Mouse (Mus musculus): ENCODE results near the gene Fsip1. TPM values are rescaled to one million over a fixed set of nuclear protein-coding genes. Genes with fewer than 3 reads are reported as not detected.

The Fsip1 gene
- polyA plus RNA-seq, 1 experiment from 2014 or later = 0.49 TPM

DNA sequence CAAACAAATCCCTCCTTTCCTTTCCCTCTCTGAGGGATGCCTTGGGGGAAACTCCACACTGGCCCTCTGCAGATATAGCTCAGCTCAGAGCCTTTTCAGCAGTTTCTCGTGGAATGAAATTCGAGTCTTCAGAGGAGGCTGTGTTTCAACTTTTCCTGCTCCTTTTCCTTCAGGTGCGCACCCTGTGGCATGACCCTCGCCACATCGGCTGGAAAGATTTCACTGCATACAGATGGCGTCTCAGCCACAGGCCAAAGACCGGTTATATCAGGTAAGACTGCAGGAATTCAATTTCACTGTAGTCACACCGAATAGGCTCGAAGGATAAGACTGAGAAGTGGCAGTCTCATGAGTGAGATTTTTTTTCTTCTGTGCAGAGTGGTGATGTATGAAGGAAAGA is 133.0 kb downstream of the Fsip1 start:
- no peaks in the 10 kb centered on the region for H3K9me3 ChIP-seq (ENCODE audit: control insufficient read depth, low read length)
- 89% methylated on average over 9 of the region's 9 CpGs for WGBS
- H3K4me2 ChIP-seq (ENCODE audit: low read length) = no peak overlapping the region
- H3K4me1 ChIP-seq (replicated peaks; ENCODE audit: control insufficient read depth, insufficient read depth, low read length) = no peaks in the 10 kb centered on the region
- H3K27ac ChIP-seq (ENCODE audit: low read depth) = no peak overlapping the region
- H3K4me3 ChIP-seq (ENCODE audit: low read depth, low read length) = no peak overlapping the region
- H3K27me3 ChIP-seq (replicated peaks; ENCODE audit: control insufficient read depth, insufficient read depth, low read length) = no peaks in the 10 kb centered on the region
- H3K36me3 ChIP-seq (ENCODE audit: control insufficient read depth, insufficient read depth, low read length) = peaks cover 76% of the 10 kb centered on the region
- DNase-seq (ENCODE audit: low spot score) = no peak
- no peak overlapping the region for H3K9ac ChIP-seq (ENCODE audit: low read length)
- ATAC-seq (replicated peaks; ENCODE audit: low FRiP score, low TSS enrichment, low read depth) = no peak

DNA sequence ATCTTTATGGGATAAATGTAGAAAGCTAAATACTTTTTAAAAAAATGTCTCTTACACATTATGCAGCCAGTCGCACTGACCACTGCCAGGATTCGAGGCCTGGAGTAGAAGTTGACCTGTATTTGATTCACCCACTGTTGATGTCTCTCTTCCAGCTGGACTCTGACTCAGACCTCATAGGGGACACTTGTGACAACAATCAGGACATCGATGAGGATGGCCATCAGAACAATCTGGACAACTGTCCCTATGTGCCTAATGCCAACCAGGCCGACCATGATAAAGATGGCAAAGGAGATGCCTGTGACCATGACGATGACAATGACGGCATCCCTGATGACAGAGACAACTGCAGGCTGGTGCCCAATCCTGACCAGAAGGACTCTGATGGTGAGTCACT is 134.5 kb downstream of the Fsip1 start:
- Histone ChIP-seq H3K4me1 (replicated peaks; ENCODE audit: control insufficient read depth, insufficient read depth, low read length) (no peaks in the 10 kb centered on the region), H3K4me3 (ENCODE audit: low read depth, low read length) (no peak overlapping the region), H3K36me3 (ENCODE audit: control insufficient read depth, insufficient read depth, low read length) (peaks cover 90% of the 10 kb centered on the region), H3K4me2 (ENCODE audit: low read length) (no peak overlapping the region), H3K9me3 (ENCODE audit: control insufficient read depth, low read length) (no peaks in the 10 kb centered on the region), H3K9ac (ENCODE audit: low read length) (no peak overlapping the region), H3K27me3 (replicated peaks; ENCODE audit: control insufficient read depth, insufficient read depth, low read length) (no peaks in the 10 kb centered on the region), H3K27ac (ENCODE audit: low read depth) (no peak overlapping the region)
- ATAC-seq (replicated peaks; ENCODE audit: low FRiP score, low TSS enrichment, low read depth) (no peak), DNase-seq (ENCODE audit: low spot score) (no peak)
- 92% methylated on average over 6 of the region's 6 CpGs for WGBS

- H3K9ac ChIP-seq (ENCODE audit: low read length) = no peak overlapping the region
- no peak overlapping the region for H3K4me2 ChIP-seq (ENCODE audit: low read length)
- no peak for DNase-seq (ENCODE audit: low spot score)
- H3K27me3 ChIP-seq (replicated peaks; ENCODE audit: control insufficient read depth, insufficient read depth, low read length) = no peaks in the 10 kb centered on the region
- WGBS = 93% methylated on average over 7 of the region's 7 CpGs
- no peaks in the 10 kb centered on the region for H3K9me3 ChIP-seq (ENCODE audit: control insufficient read depth, low read length)
- no peak overlapping the region for H3K4me3 ChIP-seq (ENCODE audit: low read depth, low read length)
- H3K27ac ChIP-seq (ENCODE audit: low read depth) = no peak overlapping the region
- H3K36me3 ChIP-seq (ENCODE audit: control insufficient read depth, insufficient read depth, low read length) = peaks cover 98% of the 10 kb centered on the region
- peaks cover 2% of the 10 kb centered on the region; the same call in 1 of the 2 replicates for H3K4me1 ChIP-seq (replicated peaks; ENCODE audit: control insufficient read depth, insufficient read depth, low read length)
- no peak for ATAC-seq (replicated peaks; ENCODE audit: low FRiP score, low TSS enrichment, low read depth)
Measured at GRCm38 (mm10) chr2:118120751-118121150, 136.0 kb downstream of the Fsip1 start.

DNA sequence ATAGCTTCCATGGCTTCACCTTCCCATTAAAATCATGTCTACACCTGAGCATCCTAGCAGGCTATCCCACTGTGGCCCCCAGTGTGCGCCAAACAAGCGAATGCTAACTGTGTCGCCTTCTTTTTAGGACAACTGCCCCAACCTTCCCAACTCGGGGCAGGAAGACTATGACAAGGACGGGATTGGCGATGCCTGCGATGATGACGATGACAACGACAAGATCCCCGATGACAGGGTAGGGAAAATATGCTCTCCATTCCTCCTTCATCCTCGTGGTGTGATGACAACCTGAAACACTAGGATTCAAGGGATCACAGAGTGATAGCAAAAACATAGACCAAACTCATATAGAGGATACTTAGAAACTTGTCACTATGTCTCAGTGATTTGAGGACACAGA is 136.7 kb downstream of the Fsip1 start:
- peaks cover 98% of the 10 kb centered on the region for H3K36me3 ChIP-seq (ENCODE audit: control insufficient read depth, insufficient read depth, low read length)
- no peaks in the 10 kb centered on the region for H3K27me3 ChIP-seq (replicated peaks; ENCODE audit: control insufficient read depth, insufficient read depth, low read length)
- H3K27ac ChIP-seq (ENCODE audit: low read depth) = no peak overlapping the region
- no peak overlapping the region for H3K9ac ChIP-seq (ENCODE audit: low read length)
- ATAC-seq (replicated peaks; ENCODE audit: low FRiP score, low TSS enrichment, low read depth) = no peak
- H3K4me3 ChIP-seq (ENCODE audit: low read depth, low read length) = no peak overlapping the region
- H3K4me1 ChIP-seq (replicated peaks; ENCODE audit: control insufficient read depth, insufficient read depth, low read length) = peaks cover 8% of the 10 kb centered on the region
- DNase-seq (ENCODE audit: low spot score) = no peak
- no peak overlapping the region for H3K4me2 ChIP-seq (ENCODE audit: low read length)
- H3K9me3 ChIP-seq (ENCODE audit: control insufficient read depth, low read length) = no peaks in the 10 kb centered on the region
- 94% methylated on average over 11 of the region's 11 CpGs for WGBS

GRCm38 (mm10) chr2:118119684-118120083 is 137.1 kb downstream of the Fsip1 start:
- Histone ChIP-seq H3K4me1 (replicated peaks; ENCODE audit: control insufficient read depth, insufficient read depth, low read length) (peaks cover 11% of the 10 kb centered on the region), H3K4me3 (ENCODE audit: low read depth, low read length) (no peak overlapping the region), H3K9me3 (ENCODE audit: control insufficient read depth, low read length) (no peaks in the 10 kb centered on the region), H3K9ac (ENCODE audit: low read length) (no peak overlapping the region), H3K27ac (ENCODE audit: low read depth) (no peak overlapping the region), H3K27me3 (replicated peaks; ENCODE audit: control insufficient read depth, insufficient read depth, low read length) (no peaks in the 10 kb centered on the region), H3K36me3 (ENCODE audit: control insufficient read depth, insufficient read depth, low read length) (peaks cover 98% of the 10 kb centered on the region), H3K4me2 (ENCODE audit: low read length) (no peak overlapping the region)
- ATAC-seq (replicated peaks; ENCODE audit: low FRiP score, low TSS enrichment, low read depth) (no peak), DNase-seq (ENCODE audit: low spot score) (no peak)
- WGBS = 97% methylated on average over 12 of the region's 12 CpGs

- WGBS = 94% methylated on average over 7 of the region's 7 CpGs
Measured at GRCm38 (mm10) chr2:118118515-118118914, 138.3 kb downstream of the Fsip1 start.

GRCm38 (mm10) chr2:118118045-118118444 is 138.7 kb downstream of the Fsip1 start:
- ATAC-seq (replicated peaks; ENCODE audit: low FRiP score, low TSS enrichment, low read depth) = no peak
- Histone ChIP-seq H3K36me3 (ENCODE audit: control insufficient read depth, insufficient read depth, low read length) (peaks cover 84% of the 10 kb centered on the region), H3K27ac (ENCODE audit: low read depth) (no peak overlapping the region)

More at GRCm38 (mm10) chr2:118118515-118118914, 138.3 kb downstream of the Fsip1 start:
- Histone ChIP-seq H3K4me2 (ENCODE audit: low read length) (no peak overlapping the region), H3K9me3 (ENCODE audit: control insufficient read depth, low read length) (no peaks in the 10 kb centered on the region), H3K27ac (ENCODE audit: low read depth) (no peak overlapping the region), H3K4me3 (ENCODE audit: low read depth, low read length) (no peak overlapping the region), H3K4me1 (replicated peaks; ENCODE audit: control insufficient read depth, insufficient read depth, low read length) (peaks cover 20% of the 10 kb centered on the region), H3K27me3 (replicated peaks; ENCODE audit: control insufficient read depth, insufficient read depth, low read length) (no peaks in the 10 kb centered on the region), H3K9ac (ENCODE audit: low read length) (no peak overlapping the region), H3K36me3 (ENCODE audit: control insufficient read depth, insufficient read depth, low read length) (peaks cover 89% of the 10 kb centered on the region)
- ATAC-seq (replicated peaks; ENCODE audit: low FRiP score, low TSS enrichment, low read depth) (no peak), DNase-seq (ENCODE audit: low spot score) (no peak)

GRCm38 (mm10) chr2:118117401-118117800 is 139.4 kb downstream of the Fsip1 start:
- ATAC-seq (replicated peaks; ENCODE audit: low FRiP score, low TSS enrichment, low read depth) = no peak
- H3K27ac ChIP-seq (ENCODE audit: low read depth) = no peak overlapping the region
- H3K4me2 ChIP-seq (ENCODE audit: low read length) = no peak overlapping the region
- 66% methylated on average over 11 of the region's 11 CpGs for WGBS
- H3K9ac ChIP-seq (ENCODE audit: low read length) = no peak overlapping the region
- peaks cover 20% of the 10 kb centered on the region for H3K4me1 ChIP-seq (replicated peaks; ENCODE audit: control insufficient read depth, insufficient read depth, low read length)
- H3K9me3 ChIP-seq (ENCODE audit: control insufficient read depth, low read length) = no peaks in the 10 kb centered on the region
- no peak overlapping the region for H3K4me3 ChIP-seq (ENCODE audit: low read depth, low read length)
- DNase-seq (ENCODE audit: low spot score) = no peak
- no peaks in the 10 kb centered on the region for H3K27me3 ChIP-seq (replicated peaks; ENCODE audit: control insufficient read depth, insufficient read depth, low read length)
- peaks cover 78% of the 10 kb centered on the region for H3K36me3 ChIP-seq (ENCODE audit: control insufficient read depth, insufficient read depth, low read length)

More at GRCm38 (mm10) chr2:118118045-118118444, 138.7 kb downstream of the Fsip1 start:
- no peak for DNase-seq (ENCODE audit: low spot score)
- Histone ChIP-seq H3K4me2 (ENCODE audit: low read length) (no peak overlapping the region), H3K27me3 (replicated peaks; ENCODE audit: control insufficient read depth, insufficient read depth, low read length) (no peaks in the 10 kb centered on the region), H3K4me1 (replicated peaks; ENCODE audit: control insufficient read depth, insufficient read depth, low read length) (peaks cover 20% of the 10 kb centered on the region), H3K9me3 (ENCODE audit: control insufficient read depth, low read length) (no peaks in the 10 kb centered on the region), H3K4me3 (ENCODE audit: low read depth, low read length) (no peak overlapping the region), H3K9ac (ENCODE audit: low read length) (no peak overlapping the region)
- 84% methylated on average over 6 of the region's 6 CpGs for WGBS

GRCm38 (mm10) chr2:118116754-118117290 is 139.9 kb downstream of the Fsip1 start:
- no peak overlapping the region for H3K27ac ChIP-seq (ENCODE audit: low read depth)
- no peak overlapping the region for H3K9ac ChIP-seq (ENCODE audit: low read length)
- H3K4me3 ChIP-seq (ENCODE audit: low read depth, low read length) = no peak overlapping the region
- H3K27me3 ChIP-seq (replicated peaks; ENCODE audit: control insufficient read depth, insufficient read depth, low read length) = no peaks in the 10 kb centered on the region
- peaks cover 72% of the 10 kb centered on the region for H3K36me3 ChIP-seq (ENCODE audit: control insufficient read depth, insufficient read depth, low read length)
- H3K4me2 ChIP-seq (ENCODE audit: low read length) = no peak overlapping the region
- ATAC-seq (replicated peaks; ENCODE audit: low FRiP score, low TSS enrichment, low read depth) (no peak), DNase-seq (ENCODE audit: low spot score) (no peak)
- WGBS = 72% methylated on average over 3 of the region's 3 CpGs
- H3K9me3 ChIP-seq (ENCODE audit: control insufficient read depth, low read length) = no peaks in the 10 kb centered on the region
- peaks cover 20% of the 10 kb centered on the region for H3K4me1 ChIP-seq (replicated peaks; ENCODE audit: control insufficient read depth, insufficient read depth, low read length)
